Mouse (Mus musculus) embryo, embryonic 10.5 days (tissue): ENCODE measurements around the gene Fam160a1.

Experiments used
- DNase-seq: peaks from one replicate; pipeline ENCODE4 v3.0.0-alpha.2; 2015; ENCODE audit warnings: low spot score

Fam160a1 gene

GRCm38 (mm10) chr3:85679312-85679933, 137.7 kb downstream of the Fam160a1 start:
- DNase-seq, result no peak

DNA sequence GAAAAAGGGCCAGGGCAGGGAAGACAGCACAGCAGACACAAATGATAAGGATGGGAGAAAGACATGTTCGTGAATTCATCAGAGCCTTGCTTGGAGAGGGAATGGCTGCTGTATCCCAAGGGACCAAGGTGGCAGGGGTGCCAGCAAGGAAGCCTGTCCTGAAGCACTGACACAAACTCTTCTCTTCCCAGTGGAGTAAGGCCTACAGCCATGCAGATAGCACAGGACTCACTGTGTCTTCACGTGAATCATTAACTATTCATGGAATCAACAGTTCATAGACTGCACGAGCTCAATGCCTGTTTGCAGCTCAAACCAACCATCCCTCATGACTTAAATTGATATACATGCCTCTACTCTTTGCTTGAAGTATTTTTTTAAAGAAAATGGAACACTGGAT, 139.1 kb downstream of the Fam160a1 start:
- DNase-seq, result no peak

- DNase-seq, result no peak
Observed at GRCm38 (mm10) chr3:85677133-85677532, 140.0 kb downstream of the Fam160a1 start.

DNA sequence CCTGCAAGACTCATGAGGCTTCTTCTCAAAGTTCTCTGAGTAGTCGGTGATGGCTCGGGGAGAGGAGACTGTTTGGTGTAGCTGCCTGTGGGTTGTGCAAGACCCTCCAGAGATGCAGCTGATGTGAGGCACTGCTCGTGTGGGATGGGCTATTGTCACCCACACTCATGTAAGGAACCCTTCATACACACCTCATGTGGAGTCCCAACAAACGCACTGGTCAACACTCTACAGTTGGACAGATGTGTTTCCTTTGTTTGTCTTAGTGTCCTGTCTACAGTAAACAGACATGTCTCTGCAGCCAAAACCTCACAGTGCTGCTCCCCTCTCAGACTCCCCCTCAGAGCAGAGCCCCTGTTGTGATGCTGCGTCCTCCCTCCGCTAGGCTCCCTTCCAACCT, 147.2 kb downstream of the Fam160a1 start:
- DNase-seq, result no peak

DNA sequence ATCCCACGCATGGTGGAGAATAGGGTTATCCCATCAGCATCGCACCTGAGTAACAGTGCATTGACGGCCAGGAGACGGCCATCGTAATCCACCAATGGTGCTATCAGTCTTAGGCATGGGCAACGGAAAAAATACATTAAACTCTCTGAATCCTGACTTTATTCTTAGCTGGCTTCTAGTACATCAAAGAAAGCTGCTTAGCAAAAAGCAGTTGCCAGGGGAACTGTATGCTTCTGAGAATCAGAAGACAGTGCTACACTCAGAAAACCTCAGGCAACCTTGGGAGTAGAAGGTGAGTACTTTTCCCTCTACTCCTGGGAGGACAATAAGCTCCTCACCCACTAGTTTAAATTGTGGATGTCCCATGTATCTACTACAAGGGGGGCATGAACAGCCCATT, 149.4 kb downstream of the Fam160a1 start:
- no peak for DNase-seq

DNA sequence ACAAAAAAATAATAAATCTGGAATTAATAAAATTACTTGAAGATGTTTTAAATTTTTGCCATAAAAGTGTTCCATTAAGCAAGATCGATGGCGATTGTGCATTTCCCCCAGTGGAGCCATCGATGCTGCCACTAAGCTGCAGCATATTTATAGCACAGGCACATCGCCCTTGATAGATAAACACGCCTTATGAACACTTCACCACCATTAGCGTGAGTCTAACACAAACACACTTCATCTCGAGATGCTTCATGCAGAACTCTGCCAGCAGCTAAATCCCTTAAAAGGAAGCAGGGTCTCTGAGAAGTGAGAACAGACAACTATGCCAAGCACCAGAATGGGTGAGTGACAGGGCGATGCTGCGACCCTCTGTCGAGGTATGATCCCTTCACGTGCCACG, 150.4 kb downstream of the Fam160a1 start:
- no peak for DNase-seq

DNA sequence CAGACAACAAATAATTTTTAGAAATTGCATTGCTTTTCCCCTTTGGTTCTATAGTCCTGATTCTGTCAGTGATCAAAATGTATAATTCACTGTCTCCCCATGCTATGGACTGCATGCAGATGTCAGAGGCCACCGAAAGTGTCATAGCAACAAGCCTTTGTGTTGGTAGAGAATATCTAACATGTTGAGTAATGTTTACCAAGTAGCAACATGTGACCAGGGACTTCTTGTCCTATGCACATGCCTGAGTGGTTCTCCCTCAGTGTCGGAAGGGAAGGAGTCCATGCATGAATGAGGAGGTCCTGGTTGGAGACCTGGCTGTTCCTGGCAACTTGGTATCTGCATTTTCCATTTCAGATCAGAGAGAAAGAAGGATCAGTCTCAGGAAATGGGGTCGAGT, 150.9 kb downstream of the Fam160a1 start:
- no peak for DNase-seq

- DNase-seq, result no peak
Observed at GRCm38 (mm10) chr3:85664591-85665171, 152.4 kb downstream of the Fam160a1 start.

GRCm38 (mm10) chr3:85663826-85664225, 153.3 kb downstream of the Fam160a1 start:
- DNase-seq, result no peak

GRCm38 (mm10) chr3:85661926-85662813, 154.9 kb downstream of the Fam160a1 start:
- DNase-seq, result no peak

GRCm38 (mm10) chr3:85659681-85660080, 157.4 kb downstream of the Fam160a1 start:
- DNase-seq, result no peak

- DNase-seq, result no peak
Observed at GRCm38 (mm10) chr3:85655538-85655937, 161.6 kb downstream of the Fam160a1 start.

GRCm38 (mm10) chr3:85652727-85653665, 164.1 kb downstream of the Fam160a1 start:
- no peak for DNase-seq

GRCm38 (mm10) chr3:85649176-85649575, 167.9 kb downstream of the Fam160a1 start:
- no peak for DNase-seq

DNA sequence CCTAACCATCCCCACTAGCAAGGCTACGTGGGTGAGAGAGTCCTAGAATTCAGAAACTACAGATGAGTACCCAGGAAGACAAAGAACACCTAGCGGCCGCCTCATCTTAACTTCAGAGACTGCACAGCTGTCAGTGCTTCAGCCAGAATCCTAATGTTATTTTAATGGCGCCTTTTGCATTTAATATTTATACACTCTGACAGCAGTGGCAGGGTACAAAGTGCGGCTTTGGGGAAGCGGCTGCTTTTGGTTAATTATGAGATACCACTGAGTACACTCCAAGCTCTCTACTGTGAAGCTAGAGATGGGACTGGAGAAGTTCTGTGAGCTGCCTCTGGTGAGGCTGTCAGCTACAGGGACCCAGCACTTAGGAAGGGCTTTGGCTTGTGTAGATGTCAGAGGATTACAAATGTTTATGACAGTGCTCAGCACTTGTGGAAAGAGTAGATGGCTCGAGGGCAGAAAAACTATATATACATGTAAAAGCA, 171.5 kb downstream of the Fam160a1 start:
- no peak for DNase-seq

GRCm38 (mm10) chr3:85644814-85645213, 172.3 kb downstream of the Fam160a1 start:
- no peak for DNase-seq

DNA sequence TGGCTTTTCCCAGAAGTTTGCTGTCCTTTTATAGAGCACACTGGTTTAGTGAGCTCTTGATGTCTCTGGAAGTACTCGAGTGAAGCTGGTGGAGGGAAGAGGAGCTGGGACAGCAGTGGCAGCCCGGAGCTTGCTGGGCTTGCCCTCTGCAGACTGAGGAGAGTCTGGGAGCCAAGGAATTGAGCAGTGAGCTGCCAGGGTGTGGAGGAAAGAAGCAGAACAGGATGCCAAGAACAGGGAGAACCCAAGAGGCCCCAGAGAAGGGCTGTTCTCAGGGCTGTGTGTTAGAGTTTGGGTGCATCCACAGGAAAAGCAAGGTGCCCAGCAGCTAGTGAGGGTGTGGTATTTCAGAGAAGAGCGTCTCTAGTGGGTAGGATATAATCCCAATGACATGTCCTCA, 175.3 kb downstream of the Fam160a1 start:
- DNase-seq, result no peak

- DNase-seq, result no peak
Observed at GRCm38 (mm10) chr3:85636716-85637447, 180.2 kb downstream of the Fam160a1 start.

DNA sequence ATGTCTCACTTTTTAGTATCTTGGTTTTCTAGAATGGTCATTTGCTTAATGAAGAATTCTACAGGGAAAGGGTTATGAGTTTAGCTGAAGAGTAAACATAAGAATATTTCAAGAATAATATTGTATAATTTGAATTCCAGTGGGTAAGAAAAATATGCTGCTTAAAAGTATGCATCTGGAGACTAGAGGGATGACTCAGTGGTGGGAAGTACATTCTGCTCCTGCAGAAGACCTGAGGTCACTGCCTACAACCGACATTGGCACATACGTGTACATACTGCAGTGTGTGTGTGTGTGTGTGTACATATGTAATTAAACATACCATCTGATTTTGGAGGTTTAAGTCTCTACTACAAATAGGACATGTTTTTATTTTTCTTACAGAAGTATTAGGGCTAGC, 181.5 kb downstream of the Fam160a1 start:
- DNase-seq, result no peak

DNA sequence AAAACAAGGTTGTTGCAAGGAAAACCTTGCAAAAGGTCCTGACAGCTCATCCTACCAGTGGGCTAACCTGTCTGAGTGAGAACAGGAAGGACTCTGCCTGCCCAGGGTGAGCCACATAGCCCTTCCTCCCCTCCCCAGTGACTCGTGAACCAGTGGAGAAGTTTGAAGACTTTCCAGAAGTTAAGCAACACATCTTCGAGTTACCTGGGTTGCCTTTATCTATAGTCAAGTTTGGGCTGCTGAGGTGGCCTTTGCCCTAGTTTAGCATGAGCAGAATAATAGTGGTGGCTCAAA, 182.0 kb downstream of the Fam160a1 start:
- no peak for DNase-seq

GRCm38 (mm10) chr3:85634389-85635125, 182.5 kb downstream of the Fam160a1 start:
- DNase-seq, result no peak
